Mouse (Mus musculus): ENCODE measurements around the gene Prdx3.

Prdx3 gene

DNA sequence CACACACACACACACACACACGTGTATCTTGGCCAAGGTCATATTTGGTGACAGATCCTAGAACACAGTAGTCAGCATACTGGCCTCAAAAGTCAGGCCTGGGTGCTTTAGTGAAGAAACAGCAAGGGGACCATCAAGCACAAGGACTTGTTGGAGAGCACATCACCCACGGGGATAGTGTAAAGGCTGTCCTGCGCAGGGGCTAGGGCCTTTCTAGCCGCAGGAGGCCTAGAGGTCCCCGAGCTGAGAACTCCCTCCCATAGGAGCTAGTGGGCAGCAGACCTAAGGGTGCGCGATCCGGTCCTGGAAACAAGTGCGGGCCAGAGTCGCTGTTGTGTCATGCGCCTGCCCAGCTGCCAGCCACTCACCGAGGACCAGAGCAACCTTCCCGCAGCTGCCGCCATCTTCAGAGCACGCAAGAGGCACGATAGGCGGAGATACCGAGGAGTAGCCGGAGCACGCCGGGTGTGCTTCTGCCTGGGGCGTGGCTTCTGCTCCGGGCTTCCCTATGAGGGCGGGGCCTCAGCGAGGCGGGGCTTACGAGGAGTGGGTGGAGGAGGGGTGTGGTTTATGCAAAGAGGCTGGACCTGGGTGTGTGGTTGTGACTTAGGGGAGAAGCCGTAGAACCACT, at the start of gene Prdx3:
Prdx3 (minus strand) TSS at position 493 of the 631 bp plus-strand sequence.
- peak; percentile 94 for DNase-seq (ENCODE audit: low spot score in 2 of 2)

DNA sequence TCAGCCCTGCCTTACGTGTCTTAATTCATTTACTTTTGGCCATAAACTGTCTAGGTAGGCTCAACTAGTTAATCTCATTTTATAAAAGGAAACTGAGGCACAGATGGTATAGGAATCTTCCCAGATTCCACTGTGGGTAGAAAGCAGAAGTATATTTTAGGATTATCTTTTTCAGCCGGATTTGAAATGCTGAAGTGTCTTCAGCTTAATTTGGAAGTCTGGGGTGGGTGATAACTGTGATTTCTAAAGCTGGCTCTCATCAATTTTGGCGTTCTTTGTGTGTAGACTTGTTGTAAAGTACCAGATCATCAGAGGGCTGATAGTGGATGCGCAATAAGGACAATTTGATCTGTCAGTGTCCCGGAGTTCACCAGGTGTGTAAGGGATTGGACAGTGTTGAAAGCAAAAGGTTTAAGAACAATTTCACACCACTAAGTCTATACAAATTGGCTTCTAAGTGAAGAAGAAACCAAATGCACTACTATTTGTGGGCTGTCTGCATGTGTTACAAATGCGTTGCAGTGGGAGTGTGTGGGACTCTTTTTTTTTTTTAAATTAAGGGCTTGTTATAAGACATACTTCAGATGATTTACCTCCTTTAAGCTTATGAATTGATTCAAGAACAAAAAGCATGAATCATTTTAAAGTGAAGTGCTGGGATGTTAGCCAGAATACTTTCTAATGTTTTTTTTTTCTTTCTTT, 42.7 kb upstream of the Prdx3 start:
- DNase-seq (ENCODE audit: low spot score in 2 of 2), result peak; percentile 13 to 51

- no peak for DNase-seq (ENCODE audit: low spot score in 2 of 2)
Measured at GRCm38 (mm10) chr19:60915862-60916261, 41.5 kb upstream of the Prdx3 start.

- no peak for DNase-seq (ENCODE audit: low spot score in 2 of 2)
Measured at GRCm38 (mm10) chr19:60915236-60915635, 40.9 kb upstream of the Prdx3 start.

DNA sequence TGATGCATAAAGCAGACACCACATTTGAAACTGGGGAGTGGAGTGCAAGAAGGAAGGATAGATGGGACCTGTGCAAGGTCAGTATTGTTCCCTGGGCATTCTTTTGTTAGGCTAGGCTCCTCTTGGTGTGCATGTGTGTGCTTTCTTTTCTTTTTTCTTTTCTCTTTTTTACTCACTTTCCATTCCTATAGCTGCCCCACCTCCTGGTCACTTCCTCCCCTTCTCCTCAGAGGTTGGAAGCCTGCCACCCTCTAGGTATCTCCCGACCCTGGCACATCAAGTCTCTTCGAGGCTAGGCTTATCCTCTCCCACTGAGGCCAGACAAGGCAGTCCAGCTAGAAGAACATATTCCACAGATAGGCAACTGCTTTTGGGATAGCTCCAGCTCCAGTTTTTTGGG, 37.3 kb upstream of the Prdx3 start:
- DNase-seq (ENCODE audit: low spot score in 2 of 2), result no peak

DNA sequence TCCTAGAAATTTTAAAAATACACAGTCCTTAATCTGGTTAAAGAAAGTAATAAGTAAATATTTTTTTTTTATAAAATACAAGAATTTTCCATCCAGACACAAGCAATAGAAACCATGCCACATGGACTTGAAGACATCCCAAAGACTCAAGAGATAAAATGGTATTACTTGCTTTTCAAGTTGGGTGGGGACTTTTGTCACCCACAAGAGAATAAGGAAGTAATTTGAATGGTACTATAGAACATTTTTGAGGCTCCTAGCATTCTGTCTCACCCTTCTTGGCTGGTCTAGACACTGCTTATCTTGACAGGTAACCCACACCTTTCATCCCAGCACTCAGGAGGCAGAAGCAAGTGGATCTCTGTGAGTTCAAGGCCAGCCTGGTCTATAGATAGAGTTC, 35.9 kb upstream of the Prdx3 start:
- DNase-seq (ENCODE audit: low spot score in 2 of 2), result no peak

DNA sequence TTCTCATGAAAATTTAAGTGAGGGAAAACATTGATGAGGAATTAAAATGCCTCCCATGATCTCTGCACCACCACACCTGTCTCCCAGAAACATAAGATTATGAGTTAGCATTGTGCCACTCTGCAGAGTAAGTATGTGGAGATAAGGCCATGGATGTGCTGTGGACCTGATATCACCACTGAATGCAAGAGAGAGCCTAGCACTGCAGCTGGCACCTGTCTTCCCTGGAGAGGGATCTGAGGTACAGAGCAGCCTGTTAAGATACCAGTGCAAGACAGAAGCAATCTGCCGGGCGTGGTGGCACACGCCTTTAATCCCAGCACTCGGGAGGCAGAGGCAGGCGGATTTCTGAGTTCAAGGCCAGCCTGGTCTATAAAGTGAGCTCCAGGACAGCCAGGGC, 31.1 kb upstream of the Prdx3 start:
- no peak for DNase-seq (ENCODE audit: low spot score in 2 of 2)

GRCm38 (mm10) chr19:60903971-60904370, 29.6 kb upstream of the Prdx3 start:
- DNase-seq (ENCODE audit: low spot score in 2 of 2), result no peak

GRCm38 (mm10) chr19:60903139-60903538, 28.8 kb upstream of the Prdx3 start:
- DNase-seq (ENCODE audit: low spot score in 2 of 2), result no peak

DNA sequence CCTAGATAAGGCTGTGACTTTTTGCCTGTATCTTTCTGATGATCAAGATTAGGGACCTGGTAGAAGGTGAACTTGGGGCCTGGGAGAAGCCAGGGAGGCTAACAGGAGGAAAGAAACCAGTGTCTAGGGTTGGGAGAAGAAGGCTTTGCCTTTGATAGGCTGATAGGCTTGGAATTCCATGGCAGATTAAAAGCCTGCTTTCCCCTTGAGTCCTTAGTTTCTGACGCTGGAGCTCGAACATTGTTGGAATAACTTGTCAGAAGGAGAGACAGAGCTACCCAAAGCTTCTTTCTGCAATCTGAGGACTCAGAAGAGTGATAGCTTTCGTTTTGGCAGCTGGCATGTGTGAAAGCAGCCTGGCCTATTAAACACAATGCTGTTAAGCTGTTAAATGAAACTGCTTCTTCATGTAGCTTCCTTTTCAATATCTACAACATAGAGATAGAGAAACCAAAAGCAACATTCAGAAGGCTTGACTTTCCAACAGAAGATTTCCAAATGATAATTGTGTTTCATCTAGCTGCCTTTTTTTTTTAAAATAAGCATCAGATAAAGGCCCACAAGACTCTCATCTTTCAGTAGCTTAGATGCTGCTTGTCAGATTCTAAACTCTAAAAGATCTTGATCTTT, 21.0 kb upstream of the Prdx3 start:
- no peak for DNase-seq (ENCODE audit: low spot score in 2 of 2)

GRCm38 (mm10) chr19:60891934-60892547, 17.7 kb upstream of the Prdx3 start:
- DNase-seq (ENCODE audit: low spot score in 2 of 2), result peak; percentile 35 to 58

DNA sequence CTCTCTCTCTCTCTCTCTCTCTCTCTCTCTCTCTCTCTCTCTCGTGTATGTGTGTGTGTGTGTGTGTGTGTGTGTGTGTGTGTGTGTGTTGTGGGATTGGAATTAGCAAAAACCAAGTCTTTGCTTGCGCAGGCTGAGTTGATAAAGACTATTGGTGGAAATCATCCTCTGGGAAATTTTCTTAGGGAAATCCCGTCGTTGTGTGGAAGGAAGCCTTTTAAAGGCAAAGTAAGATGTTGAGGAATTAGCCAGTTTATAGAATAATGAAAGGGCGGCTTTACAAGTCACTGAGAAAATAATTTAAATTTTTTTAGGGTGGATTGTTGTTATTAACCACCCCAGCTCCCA, 16.7 kb upstream of the Prdx3 start:
- no peak for DNase-seq (ENCODE audit: low spot score in 2 of 2)

DNA sequence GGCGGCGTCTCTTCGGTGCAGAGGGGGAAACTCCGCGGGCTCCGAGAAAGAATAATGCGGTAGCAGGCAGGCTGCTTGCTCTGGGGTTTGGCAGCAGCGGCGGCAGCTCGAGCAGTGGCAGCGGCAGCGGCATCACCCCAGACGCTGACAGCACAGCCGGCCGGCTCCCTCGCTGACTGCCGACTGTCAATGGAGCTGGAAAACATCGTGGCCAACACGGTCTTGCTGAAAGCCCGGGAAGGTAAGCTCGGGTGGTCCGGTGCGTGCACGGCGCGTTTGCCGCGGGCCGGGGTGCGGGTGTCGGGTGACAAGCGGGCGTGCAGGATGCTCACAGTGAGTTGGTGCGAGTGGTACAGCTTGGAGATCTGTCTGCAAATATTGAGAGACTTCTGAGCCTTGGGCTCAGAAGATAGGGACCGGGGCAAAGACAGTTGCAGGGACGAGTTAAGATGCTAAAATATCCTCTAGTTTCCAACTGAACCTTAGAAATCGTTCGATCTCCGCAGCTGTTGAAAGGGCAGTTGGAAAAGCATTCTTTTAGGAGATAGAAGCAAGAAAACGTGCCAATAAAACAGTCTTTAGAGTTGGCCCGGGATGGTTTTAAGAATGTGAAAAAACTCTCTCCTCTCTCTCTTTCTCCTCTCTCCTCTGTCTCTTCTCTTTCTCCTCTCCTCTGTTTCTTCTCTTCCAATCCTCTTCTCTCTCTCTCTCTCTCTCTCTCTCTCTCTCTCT, 16.2 kb upstream of the Prdx3 start:
- peak; percentile 64 to 69 for DNase-seq (ENCODE audit: low spot score in 2 of 2)

DNA sequence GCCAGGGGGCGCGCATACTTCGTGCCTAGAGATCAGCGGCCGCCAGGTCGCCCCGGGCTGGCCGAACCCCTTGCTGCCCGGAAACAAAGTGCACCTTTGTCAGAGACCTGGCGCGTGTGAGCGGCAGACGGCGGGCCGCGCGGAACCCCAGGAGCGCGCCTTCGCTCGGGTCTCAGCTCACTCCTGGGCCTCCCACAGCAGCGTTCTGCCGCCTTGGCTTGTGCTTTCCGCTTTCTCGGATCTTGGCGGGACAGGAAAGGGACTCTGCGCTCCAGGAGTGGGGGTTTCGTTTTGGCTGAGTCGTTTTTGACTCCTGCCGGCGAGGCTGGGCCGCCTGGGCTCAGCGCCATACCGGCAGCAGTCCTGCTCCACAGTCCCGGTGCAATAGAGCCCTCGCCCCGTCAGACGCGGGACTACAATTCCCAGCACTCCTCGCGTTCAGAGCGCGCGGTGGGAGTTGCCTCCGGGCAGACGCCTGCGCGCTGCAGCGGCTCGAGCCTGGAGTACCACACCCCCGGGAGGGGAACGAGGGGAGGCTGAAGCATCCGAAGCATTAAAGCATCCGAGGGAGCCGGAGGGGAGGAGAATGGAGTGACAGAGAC, 15.5 kb upstream of the Prdx3 start, which contains the start of gene Grk5:
Grk5 (plus strand) TSS at position 36 of the 602 bp plus-strand sequence.
- peak; percentile 88 to 93 for DNase-seq (ENCODE audit: low spot score in 2 of 2)

DNA sequence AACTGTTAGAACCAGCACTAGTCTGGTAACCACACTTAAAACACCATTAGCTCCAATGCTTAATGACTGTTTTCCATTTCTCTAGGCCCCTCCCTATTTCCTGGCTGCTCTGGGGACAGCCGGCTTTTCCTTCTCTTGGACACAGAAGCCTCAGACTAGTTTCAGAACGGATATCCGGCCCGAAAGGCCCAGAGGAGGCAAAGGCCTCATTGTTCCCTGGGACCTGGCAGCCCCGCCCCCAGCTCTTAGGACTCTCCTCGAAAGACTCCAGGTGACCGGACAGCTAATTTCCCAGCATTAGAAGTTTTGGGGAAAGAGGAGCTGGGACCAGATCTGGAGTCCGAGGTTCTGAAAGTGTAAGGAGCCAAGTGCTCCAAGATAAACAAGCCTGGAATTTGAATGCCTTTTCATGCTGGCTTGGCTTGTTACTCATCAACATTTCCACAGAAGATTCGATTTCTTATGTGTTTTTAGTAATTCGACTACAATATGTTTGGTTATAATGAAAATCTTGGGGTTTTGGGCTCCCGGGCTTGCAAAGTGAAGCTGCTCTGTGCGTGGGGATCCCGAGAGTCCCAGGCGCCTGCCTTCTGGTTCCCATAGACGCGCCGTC, 14.9 kb upstream of the Prdx3 start:
- DNase-seq (ENCODE audit: low spot score in 2 of 2), result peak in 1 of 2 experiments; percentile 20

GRCm38 (mm10) chr19:60887637-60888036, 13.3 kb upstream of the Prdx3 start:
- DNase-seq (ENCODE audit: low spot score in 2 of 2), result no peak

- DNase-seq (ENCODE audit: low spot score in 2 of 2), result peak; percentile 30 to 74
Measured at GRCm38 (mm10) chr19:60883129-60883528, 8.8 kb upstream of the Prdx3 start.

DNA sequence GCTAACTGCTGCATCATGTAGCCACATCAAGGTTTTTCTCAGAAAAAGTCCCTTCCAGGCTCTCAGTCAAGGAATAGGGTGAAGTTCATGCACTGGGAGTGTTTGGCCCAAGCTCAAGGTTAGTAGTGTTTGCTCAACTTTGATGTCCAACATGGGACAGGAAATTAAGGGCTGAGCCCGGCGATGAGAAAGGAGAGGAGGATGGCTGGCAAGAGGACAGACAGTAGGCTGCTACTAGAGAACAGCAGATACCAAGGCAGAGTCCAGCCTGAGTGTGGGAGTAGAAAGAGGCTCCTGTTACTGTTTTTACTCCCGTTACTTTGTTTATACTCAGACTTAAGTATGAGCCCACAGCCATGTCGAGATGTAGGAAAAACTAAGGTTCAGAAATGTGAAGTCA, 855 bp downstream of the Prdx3 start:
- peak; percentile 14 to 42 for DNase-seq (ENCODE audit: low spot score in 2 of 2)

GRCm38 (mm10) chr19:60872272-60872671, 2.1 kb downstream of the Prdx3 start:
- no peak for DNase-seq (ENCODE audit: low spot score in 2 of 2)

GRCm38 (mm10) chr19:60871366-60871765, 3.0 kb downstream of the Prdx3 start:
- DNase-seq (ENCODE audit: low spot score in 2 of 2), result no peak

DNA sequence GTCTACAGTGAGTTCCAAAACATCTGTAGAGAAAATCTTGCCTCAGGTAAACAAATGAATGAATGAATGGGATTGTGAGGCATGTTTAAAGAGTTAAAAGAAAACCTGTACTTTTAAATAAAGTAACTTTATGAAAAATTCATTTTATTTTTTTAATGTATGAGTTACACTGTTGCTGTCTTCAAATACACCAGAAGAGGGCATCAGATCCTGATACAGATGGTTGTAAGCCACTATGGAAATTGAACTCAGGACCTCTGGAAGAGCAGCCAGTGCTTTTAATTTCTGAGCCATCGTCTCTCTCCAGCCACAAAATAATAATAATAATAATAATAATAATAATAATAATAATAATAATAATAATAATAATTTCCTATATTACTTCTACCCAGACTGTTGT, 3.9 kb downstream of the Prdx3 start:
- no peak for DNase-seq (ENCODE audit: low spot score in 2 of 2)
